Mouse (Mus musculus) MEL (cell line): ENCODE measurements around the gene Gm20388.

Source experiments
- CTCF ChIP-seq, 3 experiments: IDR thresholded peaks in 2 of 3; conservative IDR thresholded peaks in 1 of 3; 2 replicates each; pipeline ENCODE4 v1.5.1; 2011 to 2012; ENCODE audit warnings: low read length in 3 of 3, low read depth in 2 of 3, mild to moderate bottlenecking in 2 of 3, improper control_type of control experiment in 1 of 3, inconsistent platforms in 1 of 3, mixed read lengths in 1 of 3, moderate library complexity in 1 of 3; ENCODE audit not compliant: control insufficient read depth in 1 of 3, insufficient read depth in 1 of 3, poor library complexity in 1 of 3, severe bottlenecking in 1 of 3
- EP300 ChIP-seq, 2 experiments: IDR thresholded peaks; 2 replicates each; pipeline ENCODE4 v1.6.1; 2011; ENCODE audit warnings: improper control_type of control experiment in 2 of 2, low read length in 2 of 2, low read depth in 1 of 2, mild to moderate bottlenecking in 1 of 2

DNA sequence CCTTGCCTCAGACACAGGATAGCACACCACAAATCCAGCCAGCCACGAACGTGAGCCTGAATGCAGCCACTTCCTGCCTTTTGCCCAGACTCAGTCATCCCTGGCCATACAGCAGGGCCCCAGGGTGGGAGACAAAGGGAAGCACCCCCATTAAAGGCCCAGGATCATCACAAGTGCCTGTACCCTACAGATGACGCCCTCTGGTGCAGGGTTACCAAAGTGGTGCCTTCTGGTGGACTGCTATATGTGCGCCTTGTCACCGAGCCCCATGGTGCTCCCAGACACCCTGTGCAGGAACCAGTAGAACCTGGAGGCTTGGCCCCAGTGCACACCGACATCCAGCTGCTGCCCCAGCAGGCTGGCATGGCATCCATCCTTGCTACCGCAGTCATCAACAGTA, 2422.9 kb downstream of the Gm20388 start:
- TF ChIP-seq EP300 (IDR thresholded peaks at IDR 0.05; ENCODE audit: low read depth in 1 of 2, low read length in 2 of 2) (no peak), CTCF (IDR thresholded peaks at IDR 0.05 in 2 of 3, conservative IDR thresholded peaks at IDR 0.05 in 1 of 3; ENCODE audit: control insufficient read depth in 1 of 3, insufficient read depth in 1 of 3, low read depth in 2 of 3, low read length in 3 of 3, poor library complexity in 1 of 3, severe bottlenecking in 1 of 3) (no peak)
